Mouse (Mus musculus) small intestine, adult 10 weeks (tissue): Measurements from ENCODE around the gene Kansl1. TPM values are rescaled to one million over a fixed set of nuclear protein-coding genes. Genes with fewer than 3 reads are reported as not detected.

ENCODE experiments used
- polyA plus RNA-seq: library from polyadenylated mRNA; stranded (reverse); fragments of 350-450 nt; fragmentation: Illumina TruSeq; extraction: RNeasy Lipid Tissue Mini Kit (QIAGEN cat#74804); gene quantifications from one replicate; pipeline ENCODE4 v1.2.3, GENCODE M21; 2014; ENCODE audit warnings: low replicate concordance

Gene Kansl1
- polyA plus RNA-seq, result 15.9 TPM

GRCm38 (mm10) chr11:104468751-104469268 is at the start of gene Kansl1:
Gene Kansl1 (minus strand): TSS chr11:104468861.

Other genes with a start within 250 kb of the Kansl1 start
- gene Mapt, start 237.5 kb downstream of the Kansl1 start, polyA plus RNA-seq, result 0.41 TPM
- 51.6 TPM for gene Cdc27, start 81.8 kb upstream of the Kansl1 start, polyA plus RNA-seq
- gene Myl4, start 81.8 kb upstream of the Kansl1 start, polyA plus RNA-seq, result not detected
- gene Itgb3, start 139.1 kb upstream of the Kansl1 start, polyA plus RNA-seq, result 3.6 TPM
- not detected for gene Gm11639, start 216.8 kb upstream of the Kansl1 start, polyA plus RNA-seq